Mouse (Mus musculus) liver, embryonic 11.5 days (tissue): ENCODE measurements around the gene Zfp598. TPM values are rescaled to one million over a fixed set of nuclear protein-coding genes. Genes with fewer than 3 reads are reported as not detected.

Experiments used
- ATAC-seq: fragments of 200-750 bp; cut with Nextera tagmentation; replicated peaks from 2 replicates; pipeline ENCODE4 v1.8.0; 2017; ENCODE audit warnings: moderate number of reproducible peaks, mild to moderate bottlenecking, moderate TSS enrichment, moderate library complexity; ENCODE audit not compliant: low FRiP score
- DNase-seq: peaks from one replicate; pipeline ENCODE4 v3.0.0-alpha.2; 2017; ENCODE audit warnings: low spot score
- H3K27ac ChIP-seq: fragments of 300-500 bp; sonication (generic); 2 replicates; pipeline ENCODE4 v1.5.1; 2014; ENCODE audit warnings: mild to moderate bottlenecking, low read depth, low read length, control low read depth
- H3K27me3 ChIP-seq: fragments of 300-500 bp; sonication (generic); replicated peaks from 2 replicates; pipeline ENCODE4 v1.6.1; 2014; ENCODE audit warnings: low read length, mixed read lengths; ENCODE audit not compliant: control insufficient read depth, insufficient read depth
- H3K36me3 ChIP-seq: fragments of 300-500 bp; sonication (generic); 2 replicates; pipeline ENCODE4 v1.6.1; 2014; ENCODE audit warnings: mild to moderate bottlenecking, low read length, moderate library complexity, mixed read lengths; ENCODE audit not compliant: control insufficient read depth, insufficient read depth
- H3K4me1 ChIP-seq: fragments of 300-500 bp; sonication (generic); replicated peaks from 2 replicates; pipeline ENCODE4 v1.6.1; 2014; ENCODE audit warnings: low read length, mixed read lengths; ENCODE audit not compliant: control insufficient read depth, insufficient read depth
- H3K4me2 ChIP-seq: fragments of 300-500 bp; sonication (generic); 2 replicates; pipeline ENCODE4 v1.6.1; 2014; ENCODE audit warnings: mild to moderate bottlenecking, control low read depth, moderate library complexity
- H3K4me3 ChIP-seq: fragments of 300-500 bp; sonication (generic); 2 replicates; pipeline ENCODE4 v1.5.1; 2014; ENCODE audit warnings: low read depth, low read length, control low read depth
- H3K9ac ChIP-seq: fragments of 300-500 bp; sonication (generic); 2 replicates; pipeline ENCODE4 v1.6.1; 2014; ENCODE audit warnings: low read depth, low read length, control low read depth
- H3K9me3 ChIP-seq: fragments of 300-500 bp; sonication (generic); 2 replicates; pipeline ENCODE4 v1.6.1; 2016; ENCODE audit warnings: low read length, inconsistent platforms, mixed read lengths; ENCODE audit not compliant: control insufficient read depth
- WGBS: fragments of 180-500 bp; shearing (Covaris S2); extraction: QIAGEN DNeasy Blood & Tissue Kit; methylation state at CpG from one replicate; pipeline ENCODE4 v1.1.7; 2014; 5-methylcytosine and 5-hydroxymethylcytosine counted together
- polyA plus RNA-seq: library from polyadenylated mRNA; unstranded; fragments of >200 nt; fragmentation: Nextera tagmentation; extraction: Ambion mirVana; gene quantifications from 2 replicates; pipeline ENCODE4 v1.2.1, GENCODE M21; 2014

Zfp598 gene
- polyA plus RNA-seq, 1 experiment from 2014 or later: 38.3 TPM

DNA sequence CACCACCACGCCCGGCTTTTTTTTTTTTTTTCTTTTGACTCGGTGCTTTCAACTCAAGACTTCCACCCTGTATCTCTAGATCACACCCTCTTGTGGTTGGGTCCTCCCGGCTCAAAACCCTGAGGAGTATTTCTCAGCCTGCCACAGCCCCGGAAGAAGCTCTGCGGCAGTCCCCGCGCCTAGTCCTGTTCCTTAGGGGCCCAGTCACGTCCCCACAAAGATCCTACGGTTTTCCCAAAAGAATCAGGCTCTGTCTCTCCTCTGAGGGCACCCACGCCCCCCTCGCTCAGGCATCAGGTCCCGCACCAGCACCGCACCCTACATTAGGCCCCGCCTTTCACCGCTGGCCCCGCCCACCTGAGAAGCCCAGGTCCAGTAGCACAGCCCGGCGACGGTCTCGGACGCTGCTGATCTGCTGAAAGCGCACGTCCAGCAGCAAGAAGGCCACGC lies 17.7 kb downstream of the Zfp598 start:
- Histone ChIP-seq H3K9me3 (no peaks in the 10 kb centered on the region), H3K4me2 (peak overlapping the region; percentile 82), H3K27ac (peak overlapping the region; percentile 15; the same call in 1 of the 2 replicates), H3K27me3 (peaks cover 49% of the 10 kb centered on the region), H3K36me3 (no peaks in the 10 kb centered on the region), H3K4me3 (peak overlapping the region; percentile 52), H3K9ac (peak overlapping the region; percentile 43; the same call in 1 of the 2 replicates), H3K4me1 (peaks cover 21% of the 10 kb centered on the region)
- DNase-seq (peak; percentile 62), ATAC-seq (peak; percentile 70)
- under 1% methylated on average over 24 of the region's 25 CpGs for WGBS

DNA sequence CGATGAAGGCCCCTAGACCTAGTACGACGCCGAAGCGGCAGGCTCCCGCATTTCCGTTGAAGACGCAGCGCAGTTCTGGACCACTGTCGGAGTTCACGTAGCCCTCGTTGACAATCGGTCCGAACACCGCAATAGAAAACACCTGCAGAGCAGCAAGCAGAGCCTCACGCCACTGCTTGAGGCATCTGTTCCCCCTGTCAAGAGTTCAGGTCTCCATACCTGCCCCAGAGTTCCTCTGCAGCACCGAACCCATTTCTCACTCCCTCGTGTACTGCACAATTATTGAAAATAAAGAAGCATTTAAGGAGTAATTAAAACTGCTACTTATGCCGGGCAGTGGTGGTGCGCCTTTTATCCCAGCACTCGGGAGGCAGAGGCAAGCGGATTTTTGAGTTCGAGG lies 18.1 kb downstream of the Zfp598 start:
- Histone ChIP-seq H3K36me3 (peaks cover under 1% of the 10 kb centered on the region; the same call in 1 of the 2 replicates), H3K27ac (no peak overlapping the region), H3K4me3 (peak overlapping the region; percentile 52), H3K4me2 (peak overlapping the region; percentile 82), H3K9me3 (no peaks in the 10 kb centered on the region), H3K4me1 (peaks cover 21% of the 10 kb centered on the region), H3K9ac (peak overlapping the region; percentile 43; the same call in 1 of the 2 replicates), H3K27me3 (peaks cover 49% of the 10 kb centered on the region)
- DNase-seq (no peak), ATAC-seq (no peak)
- 18% methylated on average over 23 of the region's 23 CpGs for WGBS

DNA sequence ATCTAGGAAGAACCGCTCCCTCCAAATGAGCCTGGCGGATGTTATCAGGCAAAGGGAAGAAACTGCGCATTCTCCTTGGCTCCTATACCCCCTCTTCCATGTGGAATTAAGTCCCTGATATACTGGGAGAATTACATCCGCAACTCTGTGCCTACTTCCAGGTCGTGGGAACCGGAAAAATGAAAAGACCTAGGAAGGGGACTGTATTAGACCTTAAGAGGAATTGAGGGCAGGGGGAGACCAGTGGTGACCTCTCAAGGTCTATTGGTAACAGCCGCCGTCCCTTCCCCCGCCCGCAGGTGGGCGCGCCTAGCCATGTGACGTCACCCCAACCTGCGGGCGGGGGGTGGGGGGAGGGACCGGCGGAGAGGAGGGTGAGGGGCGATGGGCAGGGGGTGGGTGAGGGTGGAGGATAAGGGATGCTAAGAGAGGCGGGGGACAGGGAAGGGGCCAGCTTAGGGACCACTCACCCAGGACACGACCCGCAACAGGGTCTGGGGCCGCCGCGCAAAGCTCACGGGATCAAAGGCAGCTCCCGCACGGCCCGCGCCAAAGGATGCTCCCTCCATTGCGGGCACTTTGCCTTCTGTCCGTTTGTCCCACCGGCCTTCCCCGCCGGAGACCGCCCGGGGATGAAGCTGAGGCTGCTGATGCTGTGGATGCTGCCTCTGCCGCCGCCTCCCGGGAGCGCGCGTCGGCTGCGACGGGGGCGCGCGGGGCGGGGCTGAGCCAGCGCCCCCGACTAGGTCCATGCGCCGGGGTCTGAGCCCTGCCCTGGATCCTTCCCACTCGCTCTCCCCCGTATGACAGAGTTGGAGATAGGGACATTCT lies 20.0 kb downstream of the Zfp598 start, which contains the start of gene Syngr3:
Gene Syngr3 (minus strand): TSS at position 705 of the 831 bp plus-strand sequence.
- DNase-seq (no peak), ATAC-seq (no peak)
- peak within 1 kb of the TSS; percentile 76 for H3K4me2 ChIP-seq
- H3K27ac ChIP-seq: no peak within 1 kb of the TSS
- H3K4me1 ChIP-seq: peaks cover 21% of the 10 kb centered on the region
- H3K4me3 ChIP-seq: peak within 1 kb of the TSS; percentile 49
- no peaks in the 10 kb centered on the region for H3K9me3 ChIP-seq
- H3K9ac ChIP-seq: no peak within 1 kb of the TSS
- peaks cover 4% of the 10 kb centered on the region; the same call in 1 of the 2 replicates for H3K36me3 ChIP-seq
- WGBS: 2% methylated on average over 54 of the region's 55 CpGs
- peaks cover 49% of the 10 kb centered on the region for H3K27me3 ChIP-seq

DNA sequence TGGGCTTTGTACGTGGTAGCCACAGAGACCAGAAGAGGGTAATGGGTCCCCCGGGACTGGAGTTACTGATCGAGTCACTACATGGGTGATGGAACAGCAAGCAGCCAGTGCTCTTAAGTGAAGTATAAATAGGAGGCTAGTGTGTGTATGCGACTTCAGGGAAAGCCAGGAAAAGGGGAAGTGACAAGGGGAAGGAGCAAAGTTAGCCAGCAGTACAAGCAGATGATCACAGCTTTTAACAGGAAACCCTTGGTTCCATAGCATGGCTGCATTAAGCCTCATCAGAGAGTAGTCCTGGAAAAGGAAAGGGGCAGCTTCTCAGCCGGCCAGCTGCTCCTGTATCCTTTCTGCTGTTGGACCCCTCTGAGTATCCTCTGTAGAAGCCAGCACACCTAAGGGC lies 22.9 kb downstream of the Zfp598 start:
- Histone ChIP-seq H3K27me3 (peaks cover 41% of the 10 kb centered on the region), H3K9ac (no peak overlapping the region), H3K4me2 (no peak overlapping the region), H3K4me3 (no peak overlapping the region), H3K36me3 (peaks cover 4% of the 10 kb centered on the region; the same call in 1 of the 2 replicates), H3K9me3 (no peaks in the 10 kb centered on the region), H3K27ac (no peak overlapping the region), H3K4me1 (peaks cover 25% of the 10 kb centered on the region)
- no peak for ATAC-seq
- WGBS: 70% methylated on average over 5 of the region's 5 CpGs
- no peak for DNase-seq

DNA sequence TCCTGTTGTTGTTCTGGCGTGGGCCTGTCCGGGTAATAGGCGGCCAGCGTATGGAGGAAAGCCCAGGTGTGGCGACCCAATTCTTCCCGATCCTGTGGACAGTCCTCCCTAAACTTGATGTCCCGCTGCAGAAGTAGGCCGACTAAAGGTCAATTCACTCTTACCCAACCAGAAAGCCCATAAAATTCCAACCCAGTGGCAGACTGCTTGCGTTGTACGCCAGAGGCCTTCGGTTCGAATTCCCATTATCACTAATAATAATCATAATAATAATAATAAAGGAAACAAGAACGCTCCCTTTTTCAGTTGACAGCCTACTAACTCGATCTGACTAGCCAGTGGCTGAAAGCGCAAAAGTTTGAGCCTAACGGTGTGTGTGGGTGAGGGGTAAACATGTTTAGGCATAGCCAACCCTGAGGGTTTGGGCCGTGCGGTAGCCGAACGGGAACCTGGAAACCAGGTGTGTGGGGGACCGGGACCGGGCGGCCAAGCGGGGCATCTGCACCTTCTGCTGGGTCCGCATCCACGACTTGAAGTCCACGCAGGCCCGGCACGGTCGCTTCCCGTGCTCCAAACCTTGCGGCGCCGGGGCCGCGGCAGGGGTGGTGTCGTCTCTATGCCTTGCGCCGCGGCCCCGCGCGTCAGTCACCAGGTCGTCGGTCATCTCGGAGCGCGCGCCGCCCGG lies 26.0 kb downstream of the Zfp598 start:
- Histone ChIP-seq H3K4me2 (peak overlapping the region; percentile 75), H3K9me3 (no peaks in the 10 kb centered on the region), H3K4me3 (peak overlapping the region; percentile 79), H3K27ac (peak overlapping the region; percentile 81), H3K27me3 (peaks cover 10% of the 10 kb centered on the region), H3K36me3 (peaks cover 12% of the 10 kb centered on the region; the same call in 1 of the 2 replicates), H3K4me1 (peaks cover 16% of the 10 kb centered on the region), H3K9ac (peak overlapping the region; percentile 90)
- peak; percentile 24 for ATAC-seq
- WGBS: 6% methylated on average over 50 of the region's 51 CpGs
- DNase-seq: no peak

DNA sequence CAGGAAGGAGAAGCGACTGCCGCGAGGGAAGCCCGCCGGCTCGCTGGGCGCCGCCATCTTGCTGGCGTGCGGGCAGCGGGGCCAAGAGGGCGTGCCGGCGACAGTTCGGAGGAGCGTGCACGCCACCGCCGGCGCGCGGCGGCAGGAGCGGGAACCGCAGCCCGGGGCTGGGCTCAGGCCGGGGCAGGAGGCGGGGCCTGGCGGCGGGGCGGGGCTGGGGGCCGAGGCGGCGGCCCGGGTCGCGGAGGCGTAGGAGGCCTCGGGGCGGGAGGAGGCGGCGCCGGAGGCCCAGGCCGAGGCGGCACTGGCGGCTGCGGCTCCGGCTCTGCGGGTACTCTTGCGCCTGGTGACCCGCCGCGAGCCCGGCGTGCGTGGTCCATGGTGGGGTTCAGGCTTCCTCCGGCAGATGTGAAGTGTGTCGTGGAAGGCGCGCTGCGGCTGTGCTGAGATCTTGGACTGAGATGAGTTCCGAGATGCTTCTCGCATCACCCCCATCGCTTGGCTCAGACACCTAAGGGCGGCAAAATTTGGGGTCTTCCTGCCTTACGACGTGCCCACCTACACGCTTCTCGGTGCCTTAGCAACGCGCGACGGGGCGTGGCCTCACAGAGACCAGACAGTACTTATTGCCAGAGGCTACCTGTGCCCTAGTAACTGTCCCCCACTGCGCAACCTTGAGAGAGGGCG lies 26.7 kb downstream of the Zfp598 start, which contains the start of the genes Gfer and Noxo1:
Gene Gfer (minus strand): TSS at position 146 of the 687 bp plus-strand sequence.
Gene Noxo1 (plus strand): TSS at position 224 of the 687 bp plus-strand sequence.
- Histone ChIP-seq H3K4me3 (peak within 1 kb of the TSS; percentile 79), H3K4me2 (peak within 1 kb of the TSS; percentile 75), H3K27ac (peak within 1 kb of the TSS; percentile 81), H3K27me3 (peaks cover 3% of the 10 kb centered on the region), H3K9me3 (no peaks in the 10 kb centered on the region), H3K4me1 (peaks cover 16% of the 10 kb centered on the region), H3K36me3 (peaks cover 18% of the 10 kb centered on the region; the same call in 1 of the 2 replicates), H3K9ac (peak within 1 kb of the TSS; percentile 90)
- DNase-seq (peak; percentile 84), ATAC-seq (peak; percentile 94)
- under 1% methylated on average over 73 of the region's 76 CpGs for WGBS

DNA sequence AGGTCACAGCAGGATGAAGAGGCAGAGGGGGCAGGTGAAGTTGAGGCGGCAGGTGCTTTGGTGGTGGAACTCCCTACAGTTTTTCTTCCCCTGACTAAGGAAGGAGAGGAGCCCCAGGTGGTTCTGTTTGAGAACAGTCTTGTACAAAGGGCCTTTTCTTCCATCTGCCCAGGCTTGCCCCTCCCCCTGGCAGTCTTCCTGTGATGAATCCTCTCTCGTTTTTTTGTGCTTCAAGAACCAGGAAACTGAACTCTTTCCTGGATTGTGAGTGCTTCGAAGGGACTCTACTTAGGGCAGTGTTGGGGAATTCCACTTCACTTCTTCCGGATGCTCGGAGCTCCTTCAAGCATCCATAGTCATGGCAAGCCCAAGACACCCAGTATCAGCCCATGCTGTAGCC lies 28.5 kb downstream of the Zfp598 start:
- Histone ChIP-seq H3K27ac (no peak overlapping the region), H3K9ac (peak overlapping the region; percentile 23; the same call in 1 of the 2 replicates), H3K9me3 (no peaks in the 10 kb centered on the region), H3K4me1 (peaks cover 16% of the 10 kb centered on the region), H3K27me3 (no peaks in the 10 kb centered on the region), H3K4me2 (no peak overlapping the region), H3K4me3 (no peak overlapping the region), H3K36me3 (peaks cover 30% of the 10 kb centered on the region; the same call in 1 of the 2 replicates)
- DNase-seq: no peak
- WGBS: 19% methylated on average over 5 of the region's 5 CpGs
- no peak for ATAC-seq

DNA sequence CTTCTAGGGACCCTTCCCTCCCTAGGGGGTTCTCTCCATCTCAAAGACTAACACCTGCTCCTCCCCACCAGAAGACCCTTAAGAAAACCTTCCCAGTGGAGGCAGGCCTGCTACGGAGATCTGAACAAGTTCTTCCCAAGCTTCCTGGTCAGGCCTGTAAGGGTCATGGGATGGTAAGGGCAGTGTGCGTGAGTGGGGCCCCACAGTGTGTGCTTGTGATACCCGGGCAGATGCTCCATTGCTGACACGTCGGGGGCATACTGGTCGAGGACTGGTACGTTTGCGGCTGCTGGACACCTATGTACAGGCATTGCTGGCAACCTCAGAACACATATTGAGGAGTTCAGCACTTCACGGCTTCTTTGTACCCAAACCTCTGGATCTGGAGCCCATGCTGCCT lies 29.2 kb downstream of the Zfp598 start:
- Histone ChIP-seq H3K4me3 (no peak overlapping the region), H3K9ac (no peak overlapping the region), H3K36me3 (peaks cover 32% of the 10 kb centered on the region; the same call in 1 of the 2 replicates), H3K4me1 (peaks cover 16% of the 10 kb centered on the region), H3K4me2 (no peak overlapping the region), H3K9me3 (no peaks in the 10 kb centered on the region), H3K27ac (no peak overlapping the region), H3K27me3 (no peaks in the 10 kb centered on the region)
- DNase-seq (no peak), ATAC-seq (no peak)
- WGBS: 71% methylated on average over 9 of the region's 9 CpGs
